8 mouse cellular contexts compared by ENCODE assay signal in the genomic region with DNA sequence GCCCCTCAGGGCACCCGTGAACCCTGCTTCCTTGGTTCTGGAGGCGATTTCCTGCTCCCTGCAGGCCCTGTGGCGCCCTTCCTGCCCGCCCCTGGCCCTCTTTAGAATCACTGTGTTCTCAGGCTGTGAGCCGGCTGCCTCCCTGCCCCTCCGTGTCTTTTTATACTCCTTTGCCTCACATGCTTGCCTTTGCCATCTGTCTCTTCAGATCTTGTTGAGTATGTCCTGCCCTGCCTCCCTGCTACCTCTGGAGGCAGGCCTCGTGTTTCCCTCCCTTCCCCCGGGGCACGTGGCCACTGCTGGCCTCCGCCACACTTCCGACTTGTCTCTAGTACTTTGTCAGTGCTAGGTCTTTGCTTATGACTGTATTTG. TPM values are rescaled to one million over a fixed set of nuclear protein-coding genes. Genes with fewer than 3 reads are reported as not detected.
A peak's percentile ranks its signal among the peaks of the same experiment; 100 is the strongest.
DNase-seq lines count a peak whose midpoint lies in the region; ATAC-seq lines count a peak whose summit lies in the region.

No protein-coding gene starts in this region.

- H3K9me3 ChIP-seq in forebrain, embryonic 14.5 days (replicated peaks; ENCODE audit: control insufficient read depth, low read length) = no peaks in the 10 kb centered on the region
- H3K9me3 ChIP-seq in intestine, embryonic 16.5 days (ENCODE audit: control insufficient read depth, low read length) = no peaks in the 10 kb centered on the region

- H3K4me2 ChIP-seq in forebrain, embryonic 14.5 days (ENCODE audit: low read length) = no peak overlapping the region
- no peak overlapping the region for H3K4me2 ChIP-seq in intestine, embryonic 16.5 days (ENCODE audit: low read depth, low read length)

- H3K27me3 ChIP-seq in forebrain, embryonic 14.5 days (replicated peaks; ENCODE audit: control insufficient read depth, insufficient read depth, low read length) = no peaks in the 10 kb centered on the region
- peaks cover 13% of the 10 kb centered on the region; the same call in 1 of the 2 replicates for H3K27me3 ChIP-seq in intestine, embryonic 16.5 days (replicated peaks; ENCODE audit: control insufficient read depth, insufficient read depth, low read length)

- H3K9ac ChIP-seq in forebrain, embryonic 14.5 days (ENCODE audit: low read length) = peak overlapping the region; percentile 46; the same call in 1 of the 2 replicates
- H3K9ac ChIP-seq in intestine, embryonic 16.5 days (ENCODE audit: low read depth, low read length) = peak overlapping the region; percentile 1; the same call in 1 of the 2 replicates

- DNase-seq in cerebellum, postnatal 4 days (ENCODE audit: low spot score in 2 of 2) = no peak
- DNase-seq in MN1 (ENCODE audit: low spot score) = peak; percentile 42
- DNase-seq in forebrain, embryonic 14.5 days (ENCODE audit: low spot score) = peak; percentile 30
- peak; percentile 63 for DNase-seq in lung, postnatal 36 days
- DNase-seq in thymus, postnatal 25 days = peak; percentile 42
- no peak for DNase-seq in adipocyte (ENCODE audit: low spot score)

- H3K36me3 ChIP-seq in forebrain, embryonic 14.5 days (ENCODE audit: control insufficient read depth, insufficient read depth, low read length) = peaks cover 22% of the 10 kb centered on the region
- no peaks in the 10 kb centered on the region for H3K36me3 ChIP-seq in intestine, embryonic 16.5 days (ENCODE audit: control insufficient read depth, insufficient read depth, low read length)

- H3K4me1 ChIP-seq in forebrain, embryonic 14.5 days (ENCODE audit: control insufficient read depth, insufficient read depth, low read length) = peaks cover 44% of the 10 kb centered on the region
- peaks cover 49% of the 10 kb centered on the region for H3K4me1 ChIP-seq in intestine, embryonic 16.5 days (ENCODE audit: control insufficient read depth, insufficient read depth, low read length)

- no peak overlapping the region for H3K4me3 ChIP-seq in forebrain, embryonic 14.5 days (ENCODE audit: low read depth, low read length)
- H3K4me3 ChIP-seq in intestine, embryonic 16.5 days (ENCODE audit: low read length) = no peak overlapping the region

- peak overlapping the region; percentile 46; the same call in 1 of the 2 replicates for H3K27ac ChIP-seq in forebrain, embryonic 14.5 days (ENCODE audit: low read depth, low read length)
- H3K27ac ChIP-seq in intestine, embryonic 16.5 days (ENCODE audit: low read length) = no peak overlapping the region

- 53% methylated on average over 11 of the region's 11 CpGs for WGBS in forebrain, embryonic 14.5 days
- 42% methylated on average over 11 of the region's 11 CpGs for WGBS in intestine, embryonic 16.5 days

- ATAC-seq in cerebellum, adult (ENCODE audit: insufficient number of reproducible peaks, low FRiP score, low TSS enrichment) = peak; percentile 22; the same call in 1 of the 2 replicates
- no peak for ATAC-seq in forebrain, embryonic 14.5 days
- no peak for ATAC-seq in intestine, embryonic 16.5 days

RNA-seq across cellular contexts. Expression of gene Sec14l1, which starts 6.2 kb away (rescaled TPM):
- polyA plus RNA-seq in forebrain, embryonic 14.5 days (2014; fragmentation: Nextera tagmentation; extraction: Ambion mirVana) = 43.6 and 56.3 TPM in 2 replicates
- polyA plus RNA-seq in intestine, embryonic 16.5 days (2015; fragmentation: Nextera tagmentation; extraction: Ambion mirVana) = 28.5 and 29.5 TPM in 2 replicates

Comparison
In these comparisons a context has a peak if more than half of its experiments do, and no peak if none do; other contexts are left out.
1. DNase-seq: peak in MN1 (single experiment), forebrain, embryonic 14.5 days (single experiment), lung, postnatal 36 days (single experiment) and thymus, postnatal 25 days (single experiment); none in cerebellum, postnatal 4 days (0 of 2) and adipocyte (single experiment).